Mouse (Mus musculus) frontal cortex, adult 2 months (tissue): ENCODE measurements around the gene Epha1. TPM values are rescaled to one million over a fixed set of nuclear protein-coding genes. Genes with fewer than 3 reads are reported as not detected.

ENCODE experiments used
- DNase-seq, 2 experiments: peaks; one replicate each; pipeline ENCODE4 v3.0.0; 2022; ENCODE audit warnings: low spot score in 1 of 2; ENCODE audit errors: extremely low spot score in 1 of 2
- polyA plus RNA-seq: library from polyadenylated mRNA; depleted of rRNA; stranded (reverse); fragments of >200 nt; gene quantifications from 2 replicates; pipeline ENCODE4 v1.2.3, GENCODE M21; 2012; rRNA removed

Epha1 gene
- 0.23 and 0.52 TPM in 2 replicates for polyA plus RNA-seq

DNA sequence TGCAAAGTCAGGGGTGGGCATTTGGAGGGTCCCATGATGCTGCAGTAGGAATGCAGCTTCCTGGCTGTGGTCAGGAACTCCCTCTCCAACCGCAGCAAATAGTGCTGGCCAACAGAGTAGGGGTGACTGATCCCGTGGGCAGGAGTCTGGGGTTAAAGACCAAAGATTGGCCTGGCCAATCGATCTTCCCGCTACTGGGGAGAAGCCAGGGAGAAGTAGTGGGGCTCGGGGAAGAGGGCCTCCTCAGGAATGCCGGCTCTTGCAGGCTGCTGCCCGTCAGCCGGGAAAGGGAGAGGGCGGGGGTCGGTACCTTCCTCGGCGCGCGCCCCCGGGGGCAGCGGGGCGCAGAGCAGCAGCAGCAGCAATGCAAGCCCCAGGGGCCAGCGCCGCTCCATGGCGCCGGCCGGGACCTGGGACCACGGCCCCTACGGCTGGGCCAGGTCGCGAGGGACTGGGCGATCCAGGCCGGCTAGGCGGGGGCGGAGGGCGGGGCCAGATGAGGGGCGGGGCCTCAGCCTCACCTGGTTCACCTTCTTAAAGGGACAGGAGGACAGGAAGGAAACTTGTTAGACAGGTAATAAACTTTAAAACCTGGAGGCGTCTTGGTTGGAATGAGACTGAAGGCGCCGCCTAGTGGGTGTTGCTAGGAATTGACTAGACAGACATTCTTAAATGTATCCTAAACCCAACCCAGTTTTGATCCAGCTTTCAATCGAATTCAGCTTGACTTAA, at the start of gene Epha1:
TSS of gene Epha1 (minus strand) at position 453 of the 732 bp plus-strand sequence.
- DNase-seq, result peak in 1 of 2 experiments; percentile 70

DNA sequence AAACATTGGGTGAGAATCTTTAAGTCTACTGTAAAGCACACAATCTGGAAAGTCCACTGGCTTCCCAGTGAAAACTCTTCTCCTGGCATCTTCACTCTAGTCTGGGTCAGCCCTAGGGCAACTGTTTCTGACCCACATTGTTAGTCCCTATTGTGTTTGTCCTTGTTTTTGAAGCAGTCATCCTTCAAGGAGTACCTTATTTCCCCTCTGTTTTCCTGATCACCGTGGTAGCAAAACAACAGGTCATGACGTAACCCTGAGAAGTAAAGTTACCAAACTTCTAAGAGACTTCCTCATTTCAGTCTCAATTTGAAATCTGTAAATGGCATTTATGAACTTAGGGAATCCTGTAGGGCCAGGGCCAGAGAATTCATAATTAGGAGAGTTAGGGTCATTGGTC, 48.4 kb upstream of the Epha1 start:
- DNase-seq, result no peak

GRCm38 (mm10) chr6:42419443-42419842, 46.4 kb upstream of the Epha1 start:
- DNase-seq, result peak in 1 of 2 experiments; percentile 20

DNA sequence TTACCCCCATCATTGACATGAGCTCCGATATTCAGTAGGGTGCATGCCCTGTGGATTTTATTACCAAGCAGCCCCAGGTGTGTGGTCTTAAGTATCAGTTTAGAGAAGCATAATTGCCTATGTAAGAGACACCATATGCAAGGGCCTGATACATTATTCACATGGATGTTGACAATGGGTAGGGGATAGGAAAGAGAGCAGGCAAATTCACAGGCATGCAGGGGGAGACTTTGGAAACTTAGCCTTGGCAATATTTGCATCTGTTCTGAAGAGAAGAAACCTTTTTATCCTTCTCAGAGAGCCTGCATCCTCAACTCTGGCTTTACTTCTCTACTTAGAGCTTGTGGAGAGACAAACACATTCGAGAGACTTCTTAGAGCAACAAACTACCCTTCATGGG, 32.1 kb upstream of the Epha1 start, which contains the start of gene Tas2r135:
TSS of gene Tas2r135 (plus strand) at position 301 of the 400 bp plus-strand sequence.
- DNase-seq, result no peak

DNA sequence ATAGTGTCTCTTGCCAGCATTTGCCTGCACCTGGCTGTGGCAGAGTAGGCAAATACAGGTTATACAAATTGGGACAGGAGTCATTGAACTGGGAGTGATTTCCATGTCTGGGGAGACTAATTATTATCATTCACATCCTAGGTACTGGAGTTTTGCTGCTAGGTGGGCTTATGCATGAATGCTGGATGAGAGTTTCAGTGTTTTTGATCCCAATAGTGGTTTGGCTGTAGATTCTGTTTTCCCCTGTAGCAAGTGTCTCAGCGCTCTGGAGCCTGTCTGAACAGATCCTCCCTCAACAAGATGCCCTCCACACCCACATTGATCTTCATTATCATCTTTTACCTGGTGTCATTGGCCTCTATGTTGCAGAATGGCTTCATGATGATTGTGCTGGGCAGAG, 26.9 kb upstream of the Epha1 start, which contains the start of gene Tas2r143:
TSS of gene Tas2r143 (plus strand) at position 301 of the 400 bp plus-strand sequence.
- no peak for DNase-seq

DNA sequence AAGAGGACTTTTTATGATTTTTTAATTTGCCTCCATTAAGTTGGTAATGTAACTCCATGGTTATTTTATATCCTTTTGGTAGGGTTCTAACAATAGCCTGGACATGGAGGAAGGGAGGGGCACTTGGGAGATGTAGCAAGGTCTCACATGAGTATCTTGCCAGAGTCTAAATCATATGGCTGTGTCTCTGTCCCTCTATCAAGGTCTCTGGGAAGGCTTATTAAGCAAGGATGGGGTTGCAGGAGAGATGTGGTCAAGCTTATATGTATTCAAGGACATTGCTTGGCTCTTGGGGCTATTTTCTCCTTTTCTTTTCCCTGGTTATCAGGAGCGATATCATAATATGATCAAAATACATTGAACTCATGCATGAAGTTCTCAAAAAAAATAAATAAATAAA, 25.9 kb upstream of the Epha1 start:
- no peak for DNase-seq

- no peak for DNase-seq
Observed at GRCm38 (mm10) chr6:42398285-42398684, 25.2 kb upstream of the Epha1 start.

- DNase-seq, result no peak
Observed at GRCm38 (mm10) chr6:42397041-42397657, 24.1 kb upstream of the Epha1 start.

GRCm38 (mm10) chr6:42395960-42396809, 23.1 kb upstream of the Epha1 start:
- DNase-seq, result peak in 1 of 2 experiments; percentile 26

DNA sequence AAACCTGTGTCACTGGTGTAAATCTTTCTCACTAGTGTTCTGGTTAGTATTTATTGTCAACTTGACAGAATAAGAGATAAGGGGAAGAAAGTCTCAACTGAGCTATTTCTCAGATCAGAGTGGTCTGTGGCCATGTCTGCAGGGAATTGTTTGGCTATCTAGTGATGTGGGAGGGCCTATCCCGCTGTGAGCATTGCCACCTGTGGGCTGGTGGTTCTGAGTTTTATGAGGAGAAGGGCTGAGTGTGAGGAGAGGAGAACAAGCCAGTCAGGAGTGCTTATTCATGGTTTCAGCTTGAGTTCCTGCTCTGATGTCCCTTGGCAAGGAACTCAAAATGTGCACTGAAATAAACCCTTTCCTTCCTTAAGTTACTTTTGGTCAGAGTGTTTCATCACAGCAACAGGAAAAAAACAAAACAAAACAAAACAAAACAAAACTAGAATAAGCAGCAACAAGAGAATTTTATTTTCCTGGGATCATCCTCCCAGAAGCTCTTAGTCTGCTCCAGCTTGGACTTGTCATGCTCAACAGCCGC, 18.8 kb upstream of the Epha1 start:
- DNase-seq, result no peak

- peak in 1 of 2 experiments; percentile 46 for DNase-seq
Observed at GRCm38 (mm10) chr6:42385635-42386034, 12.6 kb upstream of the Epha1 start.

- DNase-seq, result no peak
Observed at GRCm38 (mm10) chr6:42383360-42383759, 10.3 kb upstream of the Epha1 start.

DNA sequence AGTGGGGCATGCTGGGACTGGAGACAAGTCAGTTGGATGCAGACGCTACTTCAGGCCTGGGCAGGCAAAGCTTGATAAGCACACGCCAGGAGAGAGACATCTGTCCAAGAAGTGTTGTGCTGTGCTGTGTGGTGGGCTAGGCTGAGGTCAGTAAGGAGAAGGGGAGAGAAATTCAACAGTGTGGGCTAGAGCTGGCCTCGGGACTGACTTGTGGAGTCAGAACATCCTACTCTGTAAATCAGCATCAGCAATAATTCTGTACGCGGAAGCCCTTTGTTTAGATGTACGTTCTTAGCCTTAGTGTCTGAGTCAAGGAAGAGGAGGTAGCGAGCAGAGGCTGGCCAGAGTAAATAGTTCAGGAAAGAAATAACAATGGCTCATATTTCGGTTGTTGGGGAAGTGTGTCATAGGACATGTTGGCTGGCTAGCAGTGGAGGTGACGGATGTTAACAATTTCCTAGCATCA, 8.9 kb upstream of the Epha1 start:
- DNase-seq, result no peak

DNA sequence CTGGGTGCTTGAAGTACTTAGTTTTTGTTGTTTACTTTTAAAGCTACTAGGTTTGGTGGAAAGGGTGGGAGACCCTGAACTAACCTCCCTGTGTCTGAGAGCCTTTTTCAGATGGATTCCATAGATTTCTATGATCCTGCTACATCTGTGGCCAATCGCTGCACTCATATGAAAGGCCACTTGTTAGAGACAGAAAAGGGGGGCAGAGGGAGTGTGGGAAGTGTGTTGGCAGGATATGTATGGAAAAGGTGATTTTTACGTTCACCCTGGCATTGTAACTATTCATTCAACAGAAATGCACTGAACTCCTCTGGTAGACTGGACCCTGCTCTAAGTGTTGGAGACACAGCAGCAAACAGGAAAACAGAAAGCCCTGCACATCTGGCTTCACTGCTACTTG, 8.2 kb upstream of the Epha1 start:
- DNase-seq, result no peak

DNA sequence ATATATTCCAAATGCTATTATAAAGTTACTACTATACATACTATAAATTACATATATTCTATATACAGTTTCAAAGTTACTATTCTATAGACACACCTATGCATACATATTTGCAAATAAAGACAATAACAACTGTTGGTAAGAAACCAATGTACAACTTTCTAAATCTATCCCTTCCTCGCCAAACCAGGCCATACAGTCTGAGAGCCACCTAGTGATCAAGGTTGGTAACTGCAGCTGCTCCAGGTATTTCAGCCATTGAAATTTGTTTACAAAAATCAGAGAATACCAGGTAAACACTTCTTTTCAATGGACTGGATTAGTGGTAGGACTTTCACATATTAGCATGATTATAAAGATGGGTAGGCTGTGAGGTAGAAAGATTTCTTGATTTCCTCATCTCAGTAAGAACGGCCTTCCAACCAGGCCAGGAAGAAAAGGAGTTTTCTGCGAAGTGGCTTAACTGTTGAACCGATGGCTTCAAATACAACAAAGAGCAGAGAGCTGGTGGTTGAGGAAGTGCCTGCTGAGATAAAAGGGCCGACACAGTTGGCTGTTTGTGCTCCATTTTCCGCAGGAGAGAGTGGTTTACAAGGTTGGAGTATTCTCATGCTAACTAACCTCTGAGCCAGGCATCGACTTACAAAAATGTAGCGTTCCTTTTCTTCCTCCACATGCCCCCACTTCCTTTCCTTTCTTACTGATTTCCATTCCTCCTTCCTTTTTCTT, 7.5 kb upstream of the Epha1 start:
- DNase-seq, result peak in 1 of 2 experiments; percentile 63

DNA sequence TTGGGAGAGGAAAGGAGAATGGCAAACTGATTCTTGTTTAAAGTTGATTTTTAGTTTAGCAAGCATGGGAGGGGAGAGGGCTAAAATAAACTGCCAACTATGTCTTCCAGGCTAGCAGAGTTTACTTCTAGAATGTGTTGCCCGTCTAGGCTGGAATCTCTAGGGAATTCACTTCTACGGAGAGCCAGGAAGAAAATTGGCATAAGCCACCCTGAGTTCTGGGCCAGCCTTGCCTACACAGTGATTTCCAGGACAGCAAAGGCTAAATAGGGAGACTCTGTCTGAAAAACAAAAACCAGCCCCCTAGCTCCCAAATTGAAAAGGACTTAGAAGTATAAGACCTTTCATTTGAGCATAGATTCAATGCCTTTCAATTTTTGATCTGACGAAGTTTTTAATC, 6.5 kb upstream of the Epha1 start:
- no peak for DNase-seq

DNA sequence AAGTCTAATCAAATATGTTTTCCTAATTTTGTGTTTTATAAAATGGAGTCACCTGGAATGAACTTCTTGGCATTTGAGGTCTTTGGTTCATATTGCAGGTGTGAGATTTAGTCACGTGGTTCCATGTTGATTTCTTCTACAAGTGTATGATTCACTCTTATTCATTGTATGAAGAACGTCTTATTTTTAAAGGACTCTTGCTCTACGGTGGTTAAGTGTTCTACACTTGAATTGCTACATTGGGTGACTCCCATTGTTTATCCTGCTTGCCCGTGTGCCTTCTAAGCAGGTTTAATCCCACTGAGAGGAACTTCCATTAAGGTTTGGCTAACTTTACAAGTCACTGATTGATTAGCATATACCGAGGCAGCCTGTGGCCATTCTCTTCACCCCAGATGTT, 4.2 kb upstream of the Epha1 start:
- DNase-seq, result no peak

GRCm38 (mm10) chr6:42376504-42377019, 3.5 kb upstream of the Epha1 start:
- DNase-seq, result no peak

- no peak for DNase-seq
Observed at GRCm38 (mm10) chr6:42376016-42376415, 2.9 kb upstream of the Epha1 start.

DNA sequence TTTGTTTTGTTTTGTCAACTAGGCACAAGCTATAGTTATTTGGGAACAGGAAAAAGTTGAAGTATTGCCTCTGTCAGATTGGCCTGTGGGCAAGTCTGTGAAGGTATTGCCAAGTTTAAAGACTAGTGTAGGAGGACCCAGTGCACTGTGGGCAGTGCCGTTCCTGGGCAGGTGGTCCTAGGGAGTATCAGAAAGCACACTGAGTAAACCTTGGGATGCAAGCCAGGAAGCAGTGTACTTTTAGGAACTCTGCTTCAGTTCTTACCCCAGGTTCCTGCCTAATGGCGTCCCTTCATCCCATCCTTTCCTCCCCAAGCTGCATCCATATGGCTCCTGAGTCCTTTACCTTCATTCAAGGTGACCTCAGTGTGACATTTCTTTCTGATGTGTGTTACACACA, 2.1 kb upstream of the Epha1 start:
- DNase-seq, result no peak
